Mouse (Mus musculus) liver, embryonic 13.5 days (tissue): Measurements from ENCODE around the gene Borcs8. TPM values are rescaled to one million over a fixed set of nuclear protein-coding genes. Genes with fewer than 3 reads are reported as not detected.

Source experiments
- ATAC-seq: fragments of 200-750 bp; cut with Nextera tagmentation; 2 replicates; pipeline ENCODE4 v1.8.0; 2017; ENCODE audit warnings: low read depth, mild to moderate bottlenecking, moderate number of reproducible peaks, moderate library complexity
- DNase-seq: peaks from one replicate; pipeline ENCODE4 v3.0.0; 2022
- H3K27ac ChIP-seq: fragments of 300-500 bp; sonication (generic); 2 replicates; pipeline ENCODE4 v1.5.1; 2015; ENCODE audit warnings: moderate library complexity, mild to moderate bottlenecking, inconsistent platforms
- H3K27me3 ChIP-seq: fragments of 300-500 bp; sonication (generic); 2 replicates; pipeline ENCODE4 v1.6.1; 2015; ENCODE audit warnings: mild to moderate bottlenecking, inconsistent platforms
- H3K36me3 ChIP-seq: fragments of 300-500 bp; sonication (generic); 2 replicates; pipeline ENCODE4 v1.6.1; 2015; ENCODE audit warnings: mild to moderate bottlenecking, inconsistent platforms
- H3K4me1 ChIP-seq: fragments of 300-500 bp; sonication (generic); replicated peaks from 2 replicates; pipeline ENCODE4 v1.6.1; 2015; ENCODE audit warnings: inconsistent platforms
- H3K4me2 ChIP-seq: fragments of 300-500 bp; sonication (generic); 2 replicates; pipeline ENCODE4 v1.6.1; 2015; ENCODE audit warnings: inconsistent platforms, mild to moderate bottlenecking, moderate library complexity
- H3K4me3 ChIP-seq: fragments of 300-500 bp; sonication (generic); replicated peaks from 2 replicates; pipeline ENCODE4 v1.5.1; 2015; ENCODE audit warnings: mild to moderate bottlenecking, inconsistent platforms
- H3K9ac ChIP-seq: fragments of 300-500 bp; sonication (generic); 2 replicates; pipeline ENCODE4 v1.6.1; 2015; ENCODE audit warnings: mild to moderate bottlenecking, inconsistent platforms
- H3K9me3 ChIP-seq: fragments of 300-500 bp; sonication (generic); replicated peaks from 2 replicates; pipeline ENCODE4 v1.6.1; 2016; ENCODE audit warnings: inconsistent platforms
- WGBS: fragments of 180-500 bp; shearing (Covaris S2); methylation state at CpG from one replicate; pipeline ENCODE4 v1.1.7; 2015; ENCODE audit not compliant: insufficient replicate concordance; 5-methylcytosine and 5-hydroxymethylcytosine counted together
- polyA plus RNA-seq: library from polyadenylated mRNA; unstranded; fragments of >200 nt; fragmentation: Nextera tagmentation; extraction: Ambion mirVana; gene quantifications from 2 replicates; pipeline ENCODE4 v1.2.1, GENCODE M21; 2015

Borcs8 gene
- polyA plus RNA-seq, 1 experiment from 2014 or later, result 25.8 TPM

- H3K36me3 ChIP-seq, result no peaks in the 10 kb centered on the region
- H3K9me3 ChIP-seq, result no peaks in the 10 kb centered on the region
- WGBS, result 5% methylated on average over 9 of the region's 9 CpGs
- no peak overlapping the region for H3K9ac ChIP-seq
- H3K4me2 ChIP-seq, result no peak overlapping the region
- peaks cover 97% of the 10 kb centered on the region for H3K27me3 ChIP-seq
- DNase-seq (peak; percentile 18), ATAC-seq (no peak)
- no peak overlapping the region for H3K27ac ChIP-seq
- no peak overlapping the region for H3K4me3 ChIP-seq
- no peaks in the 10 kb centered on the region for H3K4me1 ChIP-seq
Observed at GRCm38 (mm10) chr8:70117611-70118010, 21.7 kb upstream of the Borcs8 start.

- H3K4me2 ChIP-seq, result no peak overlapping the region
- 16% methylated on average over 17 of the region's 17 CpGs for WGBS
- no peak overlapping the region for H3K4me3 ChIP-seq
- H3K27ac ChIP-seq, result no peak overlapping the region
- no peaks in the 10 kb centered on the region for H3K36me3 ChIP-seq
- ATAC-seq, result no peak
- no peaks in the 10 kb centered on the region for H3K4me1 ChIP-seq
- H3K9ac ChIP-seq, result no peak overlapping the region
- DNase-seq, result no peak
- no peaks in the 10 kb centered on the region for H3K9me3 ChIP-seq
- peaks cover 85% of the 10 kb centered on the region for H3K27me3 ChIP-seq
Observed at GRCm38 (mm10) chr8:70118726-70119700, 20.3 kb upstream of the Borcs8 start.

- H3K36me3 ChIP-seq, result no peaks in the 10 kb centered on the region
- no peak within 1 kb of the TSS for H3K27ac ChIP-seq
- H3K9ac ChIP-seq, result no peak within 1 kb of the TSS
- no peak within 1 kb of the TSS for H3K4me2 ChIP-seq
- H3K4me3 ChIP-seq, result no peak within 1 kb of the TSS
- H3K9me3 ChIP-seq, result no peaks in the 10 kb centered on the region
- H3K27me3 ChIP-seq, result peaks cover 81% of the 10 kb centered on the region
- 6% methylated on average over 19 of the region's 19 CpGs for WGBS
- H3K4me1 ChIP-seq, result no peaks in the 10 kb centered on the region
- ATAC-seq (no peak), DNase-seq (no peak)
Observed at GRCm38 (mm10) chr8:70120667-70121066, 18.6 kb upstream of the Borcs8 start, which contains the start of gene Ncan. Ncan (minus strand) TSS chr8:70120873.

DNA sequence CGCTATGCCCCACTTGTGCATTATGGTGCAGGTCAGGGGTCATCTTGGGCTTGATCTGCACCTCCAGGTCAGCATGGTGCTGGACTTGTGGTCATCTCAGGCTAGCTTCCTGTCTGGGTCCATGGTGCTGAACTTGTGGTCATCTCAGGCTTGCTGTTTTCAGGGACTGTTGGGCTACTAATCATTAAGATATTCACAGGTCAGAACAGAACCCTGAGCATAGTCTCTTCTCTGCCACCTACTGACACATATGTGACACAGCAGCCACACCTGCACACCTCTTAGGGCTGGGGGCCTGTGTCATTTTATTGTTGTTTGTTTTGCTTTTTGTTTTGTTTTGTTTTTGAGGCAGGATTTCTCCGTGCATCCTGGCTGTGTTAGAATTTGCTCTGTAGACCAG lies 16.4 kb upstream of the Borcs8 start:
- H3K9ac ChIP-seq, result peak overlapping the region; percentile 22; the same call in 1 of the 2 replicates
- peaks cover 62% of the 10 kb centered on the region for H3K27me3 ChIP-seq
- no peak overlapping the region for H3K4me3 ChIP-seq
- no peaks in the 10 kb centered on the region for H3K4me1 ChIP-seq
- no peak overlapping the region for H3K4me2 ChIP-seq
- 51% methylated on average over 2 of the region's 2 CpGs for WGBS
- H3K27ac ChIP-seq, result no peak overlapping the region
- no peak for DNase-seq
- H3K9me3 ChIP-seq, result no peaks in the 10 kb centered on the region
- ATAC-seq, result no peak
- H3K36me3 ChIP-seq, result no peaks in the 10 kb centered on the region

DNA sequence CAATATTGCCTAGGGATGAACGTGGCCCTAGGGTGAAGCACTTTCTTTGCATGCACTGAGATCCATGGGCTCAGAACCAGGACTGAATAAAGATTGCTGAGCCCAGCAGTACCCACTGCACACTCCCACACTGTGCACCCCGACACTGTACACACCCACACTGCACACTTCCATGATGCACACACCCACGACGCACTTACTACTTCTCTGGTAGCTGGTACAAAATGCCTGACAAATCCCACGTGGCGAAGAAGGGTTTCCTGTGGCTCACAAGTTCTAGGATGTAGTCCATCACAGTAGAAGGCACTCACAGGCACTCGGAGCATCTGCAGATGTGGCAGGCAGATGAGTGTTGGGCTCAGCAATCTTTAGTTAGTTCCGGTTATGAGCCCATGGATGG lies 14.3 kb upstream of the Borcs8 start:
- no peak overlapping the region for H3K4me3 ChIP-seq
- H3K27ac ChIP-seq, result no peak overlapping the region

DNA sequence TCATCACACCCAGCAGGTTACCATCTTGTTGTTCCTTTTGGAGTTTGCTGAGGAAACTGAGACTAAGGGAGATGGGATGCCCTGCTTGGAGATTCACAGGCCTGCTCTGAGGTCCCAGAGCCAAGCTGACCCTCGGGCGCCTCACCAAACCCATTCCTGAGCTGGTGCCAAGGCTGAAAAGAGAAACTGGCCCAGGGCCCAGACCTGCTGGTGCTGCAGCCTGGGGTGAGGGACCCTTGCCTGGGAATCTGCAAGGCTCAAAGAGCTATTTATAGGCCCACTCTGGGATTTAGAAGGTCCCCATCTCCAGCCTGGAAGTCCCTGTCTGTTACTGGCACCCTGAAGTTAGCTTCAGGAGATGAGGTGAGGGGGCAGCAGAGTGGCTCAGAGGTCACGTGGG lies 10.9 kb upstream of the Borcs8 start:
- 62% methylated on average over 3 of the region's 3 CpGs for WGBS
- Histone ChIP-seq H3K27me3 (peaks cover 14% of the 10 kb centered on the region), H3K4me3 (no peak overlapping the region), H3K36me3 (peaks cover 13% of the 10 kb centered on the region), H3K9ac (0 out of 2 replicates have a peak overlapping the region, but pooled peaks have one; percentile 10), H3K27ac (no peak overlapping the region), H3K4me2 (no peak overlapping the region), H3K4me1 (peaks cover 37% of the 10 kb centered on the region), H3K9me3 (no peaks in the 10 kb centered on the region)
- DNase-seq (no peak), ATAC-seq (no peak)

More for the DNA sequence above, 14.3 kb upstream of the Borcs8 start:
- WGBS, result 49% methylated on average over 8 of the region's 8 CpGs
- no peak overlapping the region for H3K9ac ChIP-seq
- peaks cover 8% of the 10 kb centered on the region for H3K4me1 ChIP-seq
- no peak for DNase-seq
- H3K36me3 ChIP-seq, result no peaks in the 10 kb centered on the region
- no peaks in the 10 kb centered on the region for H3K9me3 ChIP-seq
- no peak for ATAC-seq
- H3K27me3 ChIP-seq, result peaks cover 41% of the 10 kb centered on the region
- H3K4me2 ChIP-seq, result no peak overlapping the region

DNA sequence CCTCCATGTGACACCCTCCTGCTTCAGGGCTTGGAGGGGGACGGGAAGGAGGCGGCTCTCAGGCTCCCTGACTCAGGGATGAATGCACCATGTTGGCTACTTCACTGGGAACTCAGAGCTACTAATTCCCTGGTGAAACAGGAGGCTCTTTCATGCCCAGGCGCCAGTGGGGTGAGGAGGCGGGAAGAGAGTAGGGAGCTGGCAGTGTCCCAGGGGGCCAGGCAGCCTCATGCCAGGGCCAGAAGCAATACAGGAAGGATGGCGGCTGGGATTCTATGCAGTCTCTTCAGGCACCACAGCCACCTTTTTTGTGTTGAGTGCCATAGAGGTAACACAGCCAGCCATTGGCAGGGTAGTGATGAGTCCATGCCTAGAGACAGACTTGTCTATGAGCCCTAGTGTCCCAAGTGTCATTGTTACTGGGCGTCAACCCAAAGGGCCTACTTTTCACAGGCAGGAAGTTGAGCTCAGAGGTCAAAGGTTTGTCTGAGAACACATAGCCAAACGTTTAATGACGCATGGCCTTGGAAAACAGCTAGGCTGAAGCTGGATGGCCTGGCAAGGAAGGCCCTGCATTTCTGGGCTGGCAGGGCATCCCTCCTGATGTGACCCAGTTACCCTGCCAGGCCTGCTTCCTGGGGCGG lies 9.9 kb upstream of the Borcs8 start:
- ATAC-seq (no peak), DNase-seq (no peak)
- Histone ChIP-seq H3K27me3 (peaks cover 13% of the 10 kb centered on the region), H3K36me3 (peaks cover 23% of the 10 kb centered on the region), H3K9me3 (no peaks in the 10 kb centered on the region), H3K4me1 (peaks cover 47% of the 10 kb centered on the region), H3K9ac (no peak overlapping the region), H3K27ac (no peak overlapping the region), H3K4me2 (no peak overlapping the region), H3K4me3 (no peak overlapping the region)
- 67% methylated on average over 9 of the region's 9 CpGs for WGBS

DNA sequence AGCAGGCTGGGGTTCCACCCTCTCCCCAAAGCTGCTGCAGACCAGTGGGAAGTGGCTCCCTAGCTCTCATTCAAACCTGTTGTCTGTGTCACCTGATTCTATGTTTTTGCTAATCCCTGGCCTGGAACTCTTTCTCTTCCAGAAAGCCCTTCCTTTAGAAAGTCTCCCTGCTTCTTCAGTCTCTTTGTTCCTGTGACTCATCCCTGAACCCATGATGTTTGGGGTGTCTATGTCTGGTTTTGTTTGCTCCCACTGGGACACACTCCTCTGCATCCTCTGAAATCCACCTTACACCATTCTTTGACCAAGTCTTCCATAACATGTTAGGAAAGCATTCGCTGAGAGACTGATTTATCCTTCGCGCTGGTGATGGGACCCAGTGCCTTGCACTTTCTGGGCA lies 9.2 kb upstream of the Borcs8 start:
- no peak overlapping the region for H3K4me2 ChIP-seq
- H3K4me3 ChIP-seq, result no peak overlapping the region
- H3K9ac ChIP-seq, result no peak overlapping the region
- H3K4me1 ChIP-seq, result peaks cover 53% of the 10 kb centered on the region
- WGBS, result 76% methylated on average over 3 of the region's 3 CpGs
- H3K27me3 ChIP-seq, result peaks cover 8% of the 10 kb centered on the region; the same call in 1 of the 2 replicates
- no peak for DNase-seq
- H3K36me3 ChIP-seq, result peaks cover 29% of the 10 kb centered on the region
- no peak overlapping the region for H3K27ac ChIP-seq
- H3K9me3 ChIP-seq, result no peaks in the 10 kb centered on the region
- no peak for ATAC-seq

DNA sequence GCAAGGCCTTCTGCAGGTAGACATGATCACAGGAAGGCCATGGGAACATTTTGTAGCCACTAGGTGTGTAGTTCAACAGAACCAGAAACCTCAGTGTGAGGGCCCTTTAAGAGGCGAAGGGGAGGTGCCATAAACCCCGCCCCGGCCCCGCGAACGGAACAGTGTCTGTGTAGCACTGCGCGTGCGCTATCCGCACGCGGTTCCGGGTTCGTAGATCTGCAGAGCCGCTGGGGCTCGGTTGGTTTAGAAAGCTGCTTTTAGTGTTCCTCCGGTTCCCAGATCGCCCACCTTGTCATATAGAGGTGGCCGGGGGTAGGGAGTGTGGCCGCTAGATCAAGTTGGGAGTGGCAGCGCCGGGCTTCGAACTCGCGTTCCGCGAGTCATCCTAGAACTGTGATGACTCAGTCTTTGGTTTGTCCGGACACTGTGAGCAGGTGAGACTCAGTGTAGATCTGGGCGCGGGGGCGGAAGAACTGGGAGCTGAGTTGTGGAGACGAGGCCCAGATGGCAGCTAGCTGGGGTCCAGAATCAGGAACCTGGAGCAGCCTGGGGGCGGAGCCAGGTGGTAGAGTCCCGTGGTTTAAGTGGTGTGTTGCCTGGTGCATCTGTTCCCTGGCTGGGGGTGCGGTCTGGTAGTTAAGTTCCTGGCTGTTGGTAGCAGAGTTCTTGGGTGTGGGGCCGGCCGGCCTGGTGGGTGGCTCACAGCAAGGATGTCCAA lies 8.0 kb upstream of the Borcs8 start, which contains the start of gene Nr2c2ap:
Gene Nr2c2ap (plus strand): TSS at position 168 of the 718 bp plus-strand sequence.
- Histone ChIP-seq H3K9ac (peak within 1 kb of the TSS; percentile 77), H3K9me3 (no peaks in the 10 kb centered on the region), H3K36me3 (peaks cover 42% of the 10 kb centered on the region), H3K27ac (peak within 1 kb of the TSS; percentile 50), H3K27me3 (no peaks in the 10 kb centered on the region), H3K4me2 (peak within 1 kb of the TSS; percentile 82), H3K4me3 (peak within 1 kb of the TSS; percentile 78), H3K4me1 (peaks cover 54% of the 10 kb centered on the region)
- ATAC-seq, result peak; percentile 84
- under 1% methylated on average over 37 of the region's 37 CpGs for whole genome bisulfite sequencing
- peak; percentile 82 for DNase-seq

DNA sequence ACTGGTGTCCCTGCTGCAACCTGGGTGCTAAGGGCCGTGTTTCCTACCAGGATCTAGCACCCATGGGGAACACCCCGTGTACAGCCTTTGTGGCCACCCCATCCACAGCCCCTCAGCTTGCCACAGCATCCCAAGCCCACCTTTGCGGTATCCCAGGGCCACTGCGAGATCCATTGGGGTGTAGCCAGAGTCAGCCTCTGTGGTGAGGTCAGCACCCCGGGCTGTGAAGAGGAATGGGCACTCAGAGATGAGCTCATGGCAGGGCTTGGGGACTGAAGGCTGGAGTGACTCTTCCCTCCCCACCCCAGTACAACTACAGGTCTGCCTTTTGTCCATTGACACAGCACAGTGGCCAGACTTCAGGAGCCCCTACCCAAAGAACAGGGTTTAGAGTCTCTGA lies 5.2 kb upstream of the Borcs8 start:
- Histone ChIP-seq H3K4me1 (peaks cover 67% of the 10 kb centered on the region), H3K27me3 (no peaks in the 10 kb centered on the region), H3K4me3 (no peak overlapping the region), H3K9ac (no peak overlapping the region), H3K36me3 (peaks cover 46% of the 10 kb centered on the region), H3K27ac (no peak overlapping the region), H3K9me3 (no peaks in the 10 kb centered on the region), H3K4me2 (no peak overlapping the region)
- DNase-seq (no peak), ATAC-seq (no peak)
- 92% methylated on average over 5 of the region's 5 CpGs for WGBS

DNA sequence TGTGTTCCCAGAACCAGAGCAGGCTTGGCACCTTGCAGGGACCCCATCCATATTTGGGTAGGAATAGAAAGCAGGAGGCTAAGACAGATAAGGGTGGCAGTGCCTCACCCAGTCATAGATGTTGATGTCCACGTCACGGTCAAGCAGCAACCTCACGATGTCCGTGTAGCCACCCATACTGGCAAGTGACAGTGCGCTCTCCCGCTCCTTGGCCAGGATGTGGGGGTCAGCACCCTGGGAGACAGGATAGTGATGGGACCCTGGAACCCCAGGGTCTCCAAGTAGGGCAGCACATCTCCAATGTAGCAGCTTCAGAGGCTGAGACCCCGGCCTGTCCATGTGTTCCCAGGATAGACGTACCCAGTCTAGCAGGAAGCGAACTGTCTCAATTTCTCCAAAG lies 4.4 kb upstream of the Borcs8 start:
- H3K4me2 ChIP-seq, result no peak overlapping the region
- no peak overlapping the region for H3K4me3 ChIP-seq
- peaks cover 46% of the 10 kb centered on the region for H3K36me3 ChIP-seq
- H3K9ac ChIP-seq, result no peak overlapping the region
- H3K4me1 ChIP-seq, result peaks cover 60% of the 10 kb centered on the region
- 82% methylated on average over 9 of the region's 9 CpGs for WGBS
- peak; percentile 19 for DNase-seq
- H3K27ac ChIP-seq, result no peak overlapping the region
- H3K27me3 ChIP-seq, result no peaks in the 10 kb centered on the region
- ATAC-seq, result no peak
- H3K9me3 ChIP-seq, result no peaks in the 10 kb centered on the region
